Mouse (Mus musculus) brown adipose tissue, adult 24 weeks (tissue): ENCODE measurements around the gene Usp37. TPM values are rescaled to one million over a fixed set of nuclear protein-coding genes. Genes with fewer than 3 reads are reported as not detected.

Experiments
- H3K27ac ChIP-seq: fragments of 200-500 bp; replicated peaks from 2 replicates; pipeline ENCODE4 v1.5.1; 2012; ENCODE audit warnings: low read depth, mild to moderate bottlenecking, low read length
- H3K4me1 ChIP-seq: fragments of 200-500 bp; 2 replicates; pipeline ENCODE4 v1.6.1; 2012; ENCODE audit warnings: low read length, mixed read lengths; ENCODE audit not compliant: control insufficient read depth, insufficient read depth, insufficient read length
- H3K4me3 ChIP-seq: fragments of 200-500 bp; 2 replicates; pipeline ENCODE4 v1.5.1; 2012; ENCODE audit warnings: low read depth, mild to moderate bottlenecking, low read length, moderate library complexity; ENCODE audit not compliant: insufficient read depth
- polyA plus RNA-seq: library from polyadenylated mRNA; stranded (reverse); fragments of >200 nt; gene quantifications from 2 replicates; pipeline ENCODE4 v1.2.4, GENCODE M21; 2012; ENCODE audit not compliant: missing spikeins, insufficient read depth, insufficient read length

The Usp37 gene
- polyA plus RNA-seq, 1 experiment = 3.4 TPM

- Histone ChIP-seq H3K27ac (no peak overlapping the region), H3K4me3 (no peak overlapping the region), H3K4me1 (peaks cover 8% of the 10 kb centered on the region; the same call in 1 of the 2 replicates)
Observed at GRCm38 (mm10) chr1:74385531-74385930, 158.6 kb downstream of the Usp37 start.

Other genes starting within 250 kb of the Usp37 start
- gene Tmbim1, start 238.7 kb downstream of the Usp37 start, polyA plus RNA-seq = 34.6 and 41.7 TPM in 2 replicates
- not detected in 2 replicates for gene Catip, start 182.2 kb downstream of the Usp37 start, polyA plus RNA-seq
- 1.5 and 5.8 TPM in 2 replicates for gene Slc11a1, start 169.1 kb downstream of the Usp37 start, polyA plus RNA-seq
- 66.8 and 98.0 TPM in 2 replicates for gene Ctdsp1, start 152.8 kb downstream of the Usp37 start, polyA plus RNA-seq
- gene Vil1, start 134.9 kb downstream of the Usp37 start, polyA plus RNA-seq = 0.46 and 1.1 TPM in 2 replicates
- gene Cnot9, start 38.2 kb downstream of the Usp37 start, polyA plus RNA-seq = 9.7 and 9.8 TPM in 2 replicates
- 1.1 TPM in 1 of 2 replicates, not detected in the other for gene Plcd4, start 1.4 kb downstream of the Usp37 start, polyA plus RNA-seq
- gene Zfp142, start 44.0 kb upstream of the Usp37 start, polyA plus RNA-seq = 5.1 and 6.1 TPM in 2 replicates
- 31.4 and 36.9 TPM in 2 replicates for gene Bcs1l, start 44.0 kb upstream of the Usp37 start, polyA plus RNA-seq
- gene Rnf25, start 57.1 kb upstream of the Usp37 start, polyA plus RNA-seq = 15.5 and 21.6 TPM in 2 replicates
- 0.58 and 1.5 TPM in 2 replicates for gene Stk36, start 57.2 kb upstream of the Usp37 start, polyA plus RNA-seq
- 6.2 and 9.6 TPM in 2 replicates for gene Ttll4, start 117.5 kb upstream of the Usp37 start, polyA plus RNA-seq
- 40.2 and 90.5 TPM in 2 replicates for gene Cyp27a1, start 169.3 kb upstream of the Usp37 start, polyA plus RNA-seq
- gene Prkag3, start 204.9 kb upstream of the Usp37 start, polyA plus RNA-seq = 0.59 and 1.3 TPM in 2 replicates
- gene Wnt6, start 227.6 kb upstream of the Usp37 start, polyA plus RNA-seq = not detected in 2 replicates
- gene Wnt10a, start 247.2 kb upstream of the Usp37 start, polyA plus RNA-seq = not detected in 2 replicates